Mouse (Mus musculus) limb, embryonic 12.5 days (tissue): ENCODE data around the gene Arpp21. TPM values are rescaled to one million over a fixed set of nuclear protein-coding genes. Genes with fewer than 3 reads are reported as not detected.

Experiments used
- ATAC-seq: fragments of 200-750 bp; cut with Nextera tagmentation; 2 replicates; pipeline ENCODE4 v1.8.0; 2017; ENCODE audit warnings: low read depth, moderate TSS enrichment; ENCODE audit not compliant: insufficient number of reproducible peaks, insufficient read depth, low FRiP score, low TSS enrichment
- H3K27ac ChIP-seq: fragments of 300-500 bp; sonication (generic); 2 replicates; pipeline ENCODE4 v1.5.1; 2016; ENCODE audit warnings: mild to moderate bottlenecking, moderate library complexity
- H3K27me3 ChIP-seq: fragments of 300-500 bp; sonication (generic); 2 replicates; pipeline ENCODE4 v1.6.1; 2016; ENCODE audit warnings: mild to moderate bottlenecking, moderate library complexity
- H3K36me3 ChIP-seq: fragments of 300-500 bp; sonication (generic); 2 replicates; pipeline ENCODE4 v1.6.1; 2016; ENCODE audit warnings: mild to moderate bottlenecking, moderate library complexity
- H3K4me1 ChIP-seq: fragments of 300-500 bp; sonication (generic); replicated peaks from 2 replicates; pipeline ENCODE4 v1.6.1; 2016
- H3K4me2 ChIP-seq: fragments of 300-500 bp; sonication (generic); 2 replicates; pipeline ENCODE4 v1.6.1; 2016; ENCODE audit warnings: mild to moderate bottlenecking, moderate library complexity
- H3K4me3 ChIP-seq: fragments of 300-500 bp; sonication (generic); replicated peaks from 2 replicates; pipeline ENCODE4 v1.5.1; 2016; ENCODE audit warnings: mild to moderate bottlenecking
- H3K9ac ChIP-seq: fragments of 300-500 bp; sonication (generic); replicated peaks from 2 replicates; pipeline ENCODE4 v1.6.1; 2016; ENCODE audit warnings: mild to moderate bottlenecking, moderate library complexity
- H3K9me3 ChIP-seq: fragments of 300-500 bp; sonication (generic); 2 replicates; pipeline ENCODE4 v1.6.1; 2016; ENCODE audit warnings: mild to moderate bottlenecking, moderate library complexity
- WGBS: fragments of 180-500 bp; shearing (Covaris S2); methylation state at CpG from one replicate; pipeline ENCODE4 v1.1.7; 2016; 5-methylcytosine and 5-hydroxymethylcytosine counted together
- polyA plus RNA-seq: library from polyadenylated mRNA; unstranded; fragments of >200 nt; fragmentation: Nextera tagmentation; extraction: Ambion mirVana; gene quantifications from 2 replicates; pipeline ENCODE4 v1.2.1, GENCODE M21; 2016

The Arpp21 gene
- polyA plus RNA-seq, 1 experiment from 2014 or later = 11.9 TPM

DNA sequence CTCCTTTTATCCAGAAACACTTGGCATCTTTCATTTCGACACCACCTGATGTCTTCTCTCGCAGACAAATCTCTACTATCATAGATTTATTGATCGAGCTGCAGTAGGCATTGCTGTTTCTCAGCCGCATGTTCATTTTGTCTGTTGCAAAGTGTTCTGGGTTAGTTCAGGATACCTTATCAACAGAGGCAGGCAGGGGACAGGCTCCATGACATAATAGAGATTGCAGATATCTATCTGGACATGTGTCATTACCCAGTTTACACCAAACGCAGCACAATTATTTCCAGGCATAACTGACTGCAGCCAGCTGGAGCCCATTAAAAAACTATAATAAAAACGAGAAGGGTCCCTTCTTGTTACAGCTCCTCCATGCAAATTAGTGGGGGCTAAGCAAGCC is 59.4 kb downstream of the Arpp21 start:
- no peak for ATAC-seq

DNA sequence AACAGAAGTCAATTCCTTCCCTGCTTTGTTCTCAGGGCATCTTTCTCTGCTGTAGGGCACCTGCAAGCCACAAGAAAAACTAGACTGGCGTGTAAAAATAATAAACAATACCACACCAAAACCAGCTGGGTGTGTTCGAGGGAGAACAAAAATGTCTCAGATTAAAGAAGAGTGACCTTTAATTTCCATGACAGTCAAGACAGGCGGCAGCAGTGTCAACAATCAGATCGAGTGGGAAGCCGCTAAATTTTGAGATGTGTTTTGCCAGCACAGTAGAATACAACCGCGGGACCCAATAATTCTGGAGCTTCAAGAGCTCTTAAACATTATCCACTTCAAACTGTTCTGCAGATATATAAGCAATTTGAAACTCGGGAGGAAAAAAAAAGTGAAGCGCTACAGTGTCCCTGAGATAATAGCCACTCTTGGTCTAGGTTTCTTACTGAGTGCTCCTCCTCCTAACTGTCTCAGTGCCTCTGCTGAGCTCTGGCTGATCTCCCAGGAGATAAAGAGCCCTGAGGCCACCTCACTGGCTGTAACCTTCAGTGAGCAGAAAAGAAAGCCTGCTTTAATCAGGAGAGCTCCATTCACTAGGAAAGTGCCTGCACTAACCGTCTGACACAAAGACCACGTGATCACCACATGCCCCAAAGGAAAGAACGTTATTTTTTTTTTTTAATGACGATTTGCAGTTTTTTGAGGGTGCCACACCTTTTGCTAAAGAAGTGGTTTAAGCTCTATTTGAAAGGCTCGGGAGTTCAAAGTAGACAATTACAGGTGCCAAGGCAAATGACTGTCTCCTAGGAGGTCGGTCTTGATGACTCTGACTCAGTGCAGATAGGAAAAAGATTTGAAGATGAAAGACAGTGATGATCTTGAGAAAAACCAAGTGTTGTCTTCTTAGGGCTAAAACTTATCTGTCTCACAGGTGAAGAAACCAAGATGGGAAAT is 61.1 kb downstream of the Arpp21 start:
- peak overlapping the region; percentile 5; the same call in 1 of the 2 replicates for H3K4me2 ChIP-seq
- H3K27me3 ChIP-seq = no peaks in the 10 kb centered on the region
- no peak overlapping the region for H3K4me3 ChIP-seq
- no peak overlapping the region for H3K9ac ChIP-seq
- no peak for ATAC-seq
- H3K36me3 ChIP-seq = no peaks in the 10 kb centered on the region
- WGBS = 34% methylated on average over 15 of the region's 15 CpGs
- no peaks in the 10 kb centered on the region for H3K9me3 ChIP-seq
- no peak overlapping the region for H3K27ac ChIP-seq
- peaks cover 7% of the 10 kb centered on the region; the same call in 1 of the 2 replicates for H3K4me1 ChIP-seq

More for the DNA sequence above, 59.4 kb downstream of the Arpp21 start:
- Histone ChIP-seq H3K27me3 (no peaks in the 10 kb centered on the region), H3K4me2 (no peak overlapping the region), H3K9ac (no peak overlapping the region), H3K36me3 (no peaks in the 10 kb centered on the region), H3K9me3 (no peaks in the 10 kb centered on the region), H3K4me3 (no peak overlapping the region), H3K4me1 (peaks cover 7% of the 10 kb centered on the region; the same call in 1 of the 2 replicates), H3K27ac (no peak overlapping the region)
- 61% methylated on average over 6 of the region's 6 CpGs for WGBS

DNA sequence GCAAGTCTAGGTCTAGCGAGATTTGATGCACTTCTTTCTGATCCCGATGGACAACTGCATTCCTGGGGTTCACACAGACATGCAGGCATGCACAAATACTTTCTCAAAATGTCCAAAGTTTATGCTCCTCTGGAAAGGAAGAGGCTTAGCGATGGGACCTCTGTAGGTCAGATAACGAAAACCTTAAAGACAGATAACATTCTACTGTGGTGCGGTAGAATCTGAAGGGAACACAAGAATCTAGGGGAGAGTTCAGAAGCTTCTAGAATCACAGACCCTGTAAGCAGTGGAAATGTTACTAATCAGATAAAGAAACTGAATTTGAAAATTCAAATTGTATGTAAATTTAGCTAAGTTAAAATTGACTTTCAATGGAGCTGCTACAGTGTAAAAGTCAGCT is 62.0 kb downstream of the Arpp21 start:
- Histone ChIP-seq H3K36me3 (no peaks in the 10 kb centered on the region), H3K9ac (no peak overlapping the region), H3K4me3 (no peak overlapping the region), H3K4me1 (peaks cover 7% of the 10 kb centered on the region; the same call in 1 of the 2 replicates), H3K27ac (no peak overlapping the region), H3K27me3 (0 out of 2 replicates have a peak, but pooled peaks cover 2% of the 10 kb centered on the region), H3K4me2 (no peak overlapping the region), H3K9me3 (no peaks in the 10 kb centered on the region)
- no peak for ATAC-seq
- WGBS = 92% methylated on average over 5 of the region's 5 CpGs

DNA sequence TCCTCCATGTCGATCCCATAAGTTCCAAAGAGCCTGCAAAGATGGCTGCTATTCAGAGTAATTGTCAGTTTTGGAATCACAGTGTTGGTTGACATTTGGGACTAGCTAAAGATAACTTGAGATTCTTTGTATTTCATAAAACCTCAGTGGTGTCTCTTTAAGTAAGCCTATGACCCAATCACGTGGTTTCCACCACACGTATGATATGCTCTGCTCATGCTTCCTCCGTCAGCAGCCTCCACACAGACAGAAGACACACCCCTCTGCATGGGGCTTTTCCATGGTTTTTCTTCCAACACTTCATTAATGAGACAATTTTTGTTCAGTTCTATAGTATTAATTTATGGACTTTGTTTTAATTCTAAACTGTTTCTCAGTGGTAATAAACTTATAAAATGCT is 71.1 kb downstream of the Arpp21 start:
- 80% methylated on average over 4 of the region's 4 CpGs for WGBS
- no peak overlapping the region for H3K27ac ChIP-seq
- H3K4me2 ChIP-seq = no peak overlapping the region
- no peaks in the 10 kb centered on the region for H3K36me3 ChIP-seq
- no peak for ATAC-seq
- no peak overlapping the region for H3K9ac ChIP-seq
- H3K9me3 ChIP-seq = no peaks in the 10 kb centered on the region
- 0 out of 2 replicates have a peak, but pooled peaks cover 2% of the 10 kb centered on the region for H3K27me3 ChIP-seq
- no peak overlapping the region for H3K4me3 ChIP-seq
- no peaks in the 10 kb centered on the region for H3K4me1 ChIP-seq

DNA sequence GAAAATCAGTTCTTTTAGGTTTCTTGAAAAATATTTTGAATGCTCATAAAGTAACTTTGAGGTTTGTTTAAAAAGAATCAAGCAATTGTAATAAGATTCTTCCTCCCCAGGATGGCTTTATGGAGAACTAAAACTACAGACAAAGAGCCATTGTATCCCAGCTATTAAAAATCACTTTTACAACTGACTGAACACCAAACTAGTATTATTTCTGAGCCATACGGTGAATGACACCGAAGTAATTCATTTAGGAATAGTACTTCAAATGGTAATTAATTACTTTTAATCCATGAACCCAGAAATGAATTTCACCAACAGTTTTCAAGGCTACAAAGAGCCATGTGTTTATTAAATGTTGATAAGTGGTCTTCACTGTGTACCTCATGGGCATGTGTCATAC is 74.8 kb downstream of the Arpp21 start:
- no peak overlapping the region for H3K4me2 ChIP-seq
- H3K36me3 ChIP-seq = no peaks in the 10 kb centered on the region
- no peaks in the 10 kb centered on the region for H3K27me3 ChIP-seq
- WGBS = 73% methylated on average over 2 of the region's 2 CpGs
- H3K9me3 ChIP-seq = no peaks in the 10 kb centered on the region
- no peak overlapping the region for H3K27ac ChIP-seq
- H3K4me3 ChIP-seq = no peak overlapping the region
- no peaks in the 10 kb centered on the region for H3K4me1 ChIP-seq
- no peak for ATAC-seq
- no peak overlapping the region for H3K9ac ChIP-seq

DNA sequence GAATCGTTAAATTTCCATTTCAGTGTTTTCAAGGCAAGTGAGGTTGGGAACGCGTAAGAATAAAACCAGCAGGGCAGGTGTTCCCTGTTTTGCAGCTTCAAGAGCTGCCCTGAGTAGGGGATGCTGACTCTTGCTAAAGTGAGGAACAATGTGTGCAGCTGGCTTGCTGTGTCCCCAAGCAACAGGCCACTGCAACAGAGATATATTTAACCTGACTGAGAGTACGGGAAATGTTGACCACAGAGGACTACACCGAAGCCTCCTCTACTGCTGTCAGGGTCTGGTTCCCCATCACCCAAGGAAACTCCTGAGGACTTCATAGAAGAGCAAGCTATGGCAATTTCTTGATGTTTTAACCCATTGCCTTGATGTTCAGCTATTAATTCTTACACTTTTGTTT is 81.8 kb downstream of the Arpp21 start:
- Histone ChIP-seq H3K4me2 (no peak overlapping the region), H3K9ac (no peak overlapping the region), H3K4me1 (no peaks in the 10 kb centered on the region), H3K36me3 (no peaks in the 10 kb centered on the region), H3K27ac (no peak overlapping the region), H3K27me3 (no peaks in the 10 kb centered on the region), H3K9me3 (no peaks in the 10 kb centered on the region), H3K4me3 (no peak overlapping the region)
- WGBS = 69% methylated on average over 5 of the region's 5 CpGs
- no peak for ATAC-seq

DNA sequence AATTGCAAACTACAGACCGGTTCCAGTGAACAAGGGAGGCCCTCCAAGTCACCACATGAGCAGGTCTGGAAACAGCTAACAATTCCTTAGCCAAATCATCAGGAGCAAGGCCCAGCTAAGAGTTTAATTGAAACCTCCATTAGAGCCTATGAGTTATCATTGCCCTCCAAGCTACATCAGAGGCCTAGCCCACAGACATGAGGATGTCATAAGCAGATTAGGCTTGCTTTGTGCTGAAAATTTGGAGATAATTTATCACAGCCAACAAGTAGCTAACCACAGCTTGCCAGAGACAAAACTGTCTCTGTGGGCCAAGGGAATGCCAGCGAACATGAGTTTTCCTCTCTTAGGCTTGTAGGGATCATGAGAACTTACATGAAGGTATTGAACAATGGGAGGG is 83.0 kb downstream of the Arpp21 start:
- no peaks in the 10 kb centered on the region for H3K4me1 ChIP-seq
- WGBS = 98% methylated on average over 2 of the region's 2 CpGs
- H3K9ac ChIP-seq = no peak overlapping the region
- no peak overlapping the region for H3K4me3 ChIP-seq
- H3K4me2 ChIP-seq = no peak overlapping the region
- ATAC-seq = no peak
- no peaks in the 10 kb centered on the region for H3K9me3 ChIP-seq
- no peaks in the 10 kb centered on the region for H3K27me3 ChIP-seq
- H3K27ac ChIP-seq = no peak overlapping the region
- no peaks in the 10 kb centered on the region for H3K36me3 ChIP-seq

DNA sequence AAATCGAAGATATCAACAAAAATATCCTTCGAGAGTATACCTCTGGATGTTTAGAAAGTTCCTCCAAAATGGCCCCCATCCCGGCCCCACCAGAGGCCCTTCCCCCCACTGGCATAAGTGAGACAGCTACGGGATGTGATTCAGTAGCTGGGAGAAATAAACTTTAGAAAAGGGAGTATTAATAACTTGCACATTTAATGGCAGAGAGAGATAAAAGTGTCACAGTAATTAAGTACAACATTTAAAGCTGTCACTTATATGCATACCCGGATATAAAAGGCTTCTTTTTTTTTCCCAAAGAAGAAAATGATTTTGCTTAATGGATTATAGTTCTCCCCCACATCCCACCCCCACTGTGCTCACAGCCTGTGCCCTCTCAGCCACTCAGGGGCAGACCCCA is 84.6 kb downstream of the Arpp21 start:
- Histone ChIP-seq H3K27ac (no peak overlapping the region), H3K4me1 (no peaks in the 10 kb centered on the region), H3K27me3 (no peaks in the 10 kb centered on the region), H3K4me2 (no peak overlapping the region), H3K9ac (no peak overlapping the region), H3K4me3 (no peak overlapping the region), H3K9me3 (no peaks in the 10 kb centered on the region), H3K36me3 (no peaks in the 10 kb centered on the region)
- ATAC-seq = no peak
- 81% methylated on average over 5 of the region's 5 CpGs for WGBS

DNA sequence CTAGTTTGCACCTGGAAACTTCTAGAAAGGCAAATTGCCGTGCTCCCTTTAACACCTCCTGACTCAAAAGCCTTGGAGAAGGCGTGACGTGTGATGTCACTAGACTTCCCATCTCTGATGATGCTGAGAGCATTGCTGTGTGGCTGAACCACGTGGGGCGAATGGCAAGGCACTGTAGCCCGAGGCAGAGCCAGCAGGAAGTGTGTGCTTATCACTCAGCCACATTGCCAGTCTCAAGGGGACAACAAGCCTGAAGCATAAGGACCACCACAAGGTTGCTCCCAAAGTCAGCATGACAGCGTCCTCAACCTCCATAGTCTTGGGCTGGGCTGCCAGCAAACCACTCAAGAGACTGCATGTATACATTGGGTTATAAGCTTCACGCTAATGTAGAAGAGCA is 95.1 kb downstream of the Arpp21 start:
- no peak overlapping the region for H3K4me3 ChIP-seq
- H3K9ac ChIP-seq = no peak overlapping the region
- H3K9me3 ChIP-seq = no peaks in the 10 kb centered on the region
- 83% methylated on average over 8 of the region's 8 CpGs for WGBS
- H3K4me1 ChIP-seq = no peaks in the 10 kb centered on the region
- H3K36me3 ChIP-seq = no peaks in the 10 kb centered on the region
- H3K27me3 ChIP-seq = no peaks in the 10 kb centered on the region
- no peak overlapping the region for H3K4me2 ChIP-seq
- no peak for ATAC-seq
- no peak overlapping the region for H3K27ac ChIP-seq

DNA sequence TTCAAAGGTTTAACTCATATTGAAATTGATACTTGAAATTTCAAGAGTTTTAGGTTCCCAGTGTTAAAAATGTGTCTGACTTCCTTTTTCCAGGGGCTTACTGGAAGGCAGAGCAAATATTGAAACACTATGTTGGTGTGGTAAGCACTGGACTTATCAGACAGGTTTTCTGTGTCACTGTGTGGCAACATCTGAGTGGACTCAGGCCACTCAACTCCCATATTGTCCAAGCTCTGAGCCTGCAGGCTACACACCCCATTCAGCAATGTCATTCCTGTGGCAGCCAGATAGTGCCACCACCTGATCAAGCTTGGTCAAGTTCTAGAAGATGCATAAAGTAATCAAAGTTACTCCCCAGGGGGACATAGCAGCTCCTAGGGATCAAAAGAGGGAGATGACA is 97.9 kb downstream of the Arpp21 start:
- Histone ChIP-seq H3K27me3 (no peaks in the 10 kb centered on the region), H3K4me2 (no peak overlapping the region), H3K9me3 (no peaks in the 10 kb centered on the region), H3K36me3 (no peaks in the 10 kb centered on the region), H3K9ac (no peak overlapping the region), H3K27ac (no peak overlapping the region), H3K4me1 (no peaks in the 10 kb centered on the region), H3K4me3 (no peak overlapping the region)
- ATAC-seq = no peak

DNA sequence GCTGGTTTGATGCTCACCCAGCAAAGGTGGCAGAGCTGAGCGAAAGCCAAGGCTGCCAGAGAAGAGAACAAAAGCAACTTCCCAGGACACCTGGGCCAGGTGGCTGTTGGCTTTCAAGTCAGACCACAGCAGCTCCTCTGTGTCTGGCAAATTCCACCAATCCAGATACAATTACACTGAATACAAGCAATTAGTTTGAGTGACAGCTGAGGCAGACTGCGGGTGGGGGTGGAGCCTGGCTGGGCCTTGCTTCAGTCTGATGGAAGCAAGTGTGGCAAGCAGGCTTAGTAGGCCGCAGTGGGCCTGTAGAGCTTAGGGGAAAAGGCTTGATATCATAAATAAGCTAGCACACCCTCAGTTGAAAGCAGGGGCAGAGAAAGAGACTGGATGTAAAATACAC is 104.9 kb downstream of the Arpp21 start:
- Histone ChIP-seq H3K27ac (peak overlapping the region; percentile 53; the same call in 1 of the 2 replicates), H3K36me3 (no peaks in the 10 kb centered on the region), H3K9ac (no peak overlapping the region), H3K4me2 (no peak overlapping the region), H3K27me3 (no peaks in the 10 kb centered on the region), H3K4me1 (0 out of 2 replicates have a peak, but pooled peaks cover 4% of the 10 kb centered on the region), H3K4me3 (no peak overlapping the region), H3K9me3 (no peaks in the 10 kb centered on the region)
- ATAC-seq = peak; percentile 66; the same call in 1 of the 2 replicates
- 38% methylated on average over 3 of the region's 3 CpGs for WGBS
